Mouse (Mus musculus): ENCODE measurements around the gene Prdm11.

The Prdm11 gene

GRCm38 (mm10) chr2:93011933-93012332, 34.0 kb downstream of the Prdm11 start:
- DNase-seq (ENCODE audit: low read depth, low spot score): no peak

- no peak for DNase-seq (ENCODE audit: low read depth, low spot score)
These were observed 34.5 kb downstream of the Prdm11 start for GRCm38 (mm10) chr2:93011465-93011864.

- no peak for DNase-seq (ENCODE audit: low read depth, low spot score)
These were observed 37.8 kb downstream of the Prdm11 start for GRCm38 (mm10) chr2:93007967-93008685.

GRCm38 (mm10) chr2:93005028-93005427, 40.9 kb downstream of the Prdm11 start:
- DNase-seq (ENCODE audit: low read depth, low spot score): no peak

- no peak for DNase-seq (ENCODE audit: low read depth, low spot score)
These were observed 54.0 kb downstream of the Prdm11 start for GRCm38 (mm10) chr2:92991976-92992375.

GRCm38 (mm10) chr2:92989593-92989992, 56.4 kb downstream of the Prdm11 start:
- no peak for DNase-seq (ENCODE audit: low read depth, low spot score)

- DNase-seq (ENCODE audit: low read depth, low spot score): no peak
These were observed 57.9 kb downstream of the Prdm11 start for GRCm38 (mm10) chr2:92987901-92988631.

- DNase-seq (ENCODE audit: low read depth, low spot score): no peak
These were observed 58.8 kb downstream of the Prdm11 start for GRCm38 (mm10) chr2:92987108-92987618.

- no peak for DNase-seq (ENCODE audit: low read depth, low spot score)
These were observed 60.4 kb downstream of the Prdm11 start for GRCm38 (mm10) chr2:92985600-92985999.

- DNase-seq (ENCODE audit: low read depth, low spot score): no peak
These were observed 60.8 kb downstream of the Prdm11 start for GRCm38 (mm10) chr2:92985171-92985570.

GRCm38 (mm10) chr2:92984321-92985108, 61.5 kb downstream of the Prdm11 start:
- DNase-seq (ENCODE audit: low read depth, low spot score): no peak

- DNase-seq (ENCODE audit: low read depth, low spot score): no peak
These were observed 62.7 kb downstream of the Prdm11 start for GRCm38 (mm10) chr2:92983273-92983620.

- DNase-seq (ENCODE audit: low read depth, low spot score): no peak
These were observed 63.2 kb downstream of the Prdm11 start for GRCm38 (mm10) chr2:92982591-92983272.

GRCm38 (mm10) chr2:92980165-92980564, 65.8 kb downstream of the Prdm11 start:
- no peak for DNase-seq (ENCODE audit: low read depth, low spot score)

GRCm38 (mm10) chr2:92975031-92975790, 70.8 kb downstream of the Prdm11 start:
- DNase-seq (ENCODE audit: low read depth, low spot score): no peak

GRCm38 (mm10) chr2:92973646-92974045, 72.3 kb downstream of the Prdm11 start:
- no peak for DNase-seq (ENCODE audit: low read depth, low spot score)

GRCm38 (mm10) chr2:92972071-92972470, 73.9 kb downstream of the Prdm11 start:
- no peak for DNase-seq (ENCODE audit: low read depth, low spot score)

GRCm38 (mm10) chr2:92971536-92971935, 74.4 kb downstream of the Prdm11 start:
- no peak for DNase-seq (ENCODE audit: low read depth, low spot score)

- no peak for DNase-seq (ENCODE audit: low read depth, low spot score)
These were observed 74.9 kb downstream of the Prdm11 start for GRCm38 (mm10) chr2:92971069-92971468.

GRCm38 (mm10) chr2:92967839-92968166, 78.2 kb downstream of the Prdm11 start:
- no peak for DNase-seq (ENCODE audit: low read depth, low spot score)

Measured in retina, adult 2 months (tissue).